Mouse (Mus musculus) activated CD4-positive, CD25-positive, alpha-beta regulatory T cell, adult 4 months (primary cell): ENCODE data around the gene Hnrnpl. TPM values are rescaled to one million over a fixed set of nuclear protein-coding genes. Genes with fewer than 3 reads are reported as not detected.
A peak's percentile ranks its signal among the peaks of the same experiment; 100 is the strongest.

Source experiments
- ATAC-seq: one replicate; pipeline ENCODE4 v1.8.0; 2017
- polyA plus RNA-seq, 2 experiments: library from polyadenylated mRNA; unstranded; fragments of 100-300 nt; shearing (Covaris generic); gene quantifications; one replicate each; pipeline ENCODE4 v1.2.1; 2017

Gene Hnrnpl
- polyA plus RNA-seq, 2 experiments from 2014 or later, result 153 to 344 TPM

DNA sequence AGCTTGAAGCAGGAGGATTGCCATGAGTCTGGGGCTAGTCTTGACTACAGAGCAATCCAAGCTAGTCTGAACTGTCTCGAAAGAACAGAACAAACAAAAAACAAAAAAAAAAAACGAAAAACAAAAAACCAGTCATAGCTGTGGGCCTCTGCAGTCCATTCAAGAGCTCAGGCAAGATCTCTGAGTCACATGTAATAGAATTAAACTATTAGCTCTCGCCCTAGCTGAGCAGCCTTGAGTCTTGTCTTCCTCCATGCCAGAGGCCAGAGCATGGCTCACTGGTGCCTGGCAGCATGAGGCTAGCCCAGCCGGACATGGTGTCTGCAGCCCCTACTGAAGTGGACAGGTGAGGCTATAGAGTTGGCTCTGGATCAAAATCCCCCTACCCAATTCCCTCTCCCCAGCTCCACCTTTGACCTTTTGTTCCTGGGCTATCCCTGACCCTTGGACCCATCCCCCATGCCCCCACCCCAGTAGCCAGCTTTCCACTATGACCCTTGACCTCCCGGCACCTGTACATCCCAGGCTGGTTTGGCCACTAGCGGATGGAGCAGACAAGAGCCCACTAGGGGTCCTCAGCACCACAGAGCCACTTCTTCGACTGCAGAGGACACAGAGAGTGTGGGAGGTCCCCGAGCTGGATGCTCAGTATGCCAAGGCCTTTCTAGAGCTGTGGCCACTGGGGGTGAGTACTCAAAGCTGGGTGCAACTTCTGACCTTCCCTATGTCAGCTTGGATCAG, 18.1 kb upstream of the Hnrnpl start:
- no peak for ATAC-seq

DNA sequence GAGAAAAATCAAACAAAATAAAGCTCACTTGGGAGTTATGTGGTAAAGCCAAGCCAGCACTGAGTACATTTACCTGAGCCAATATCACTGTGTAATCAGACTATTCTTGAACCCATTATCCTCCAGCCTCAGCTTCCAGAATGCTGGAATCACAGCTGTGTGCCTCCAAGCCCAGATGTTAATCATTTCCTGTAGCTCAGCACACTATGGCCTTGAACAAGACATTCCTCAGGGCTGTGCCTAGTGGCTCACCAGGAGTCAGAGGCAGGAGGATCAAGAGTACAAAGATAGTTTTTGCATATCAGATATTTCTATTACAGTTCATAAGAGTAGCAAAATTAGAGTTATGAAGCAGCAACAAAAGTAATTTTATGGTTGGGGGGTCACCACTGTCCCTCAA, 16.6 kb upstream of the Hnrnpl start:
- ATAC-seq, result no peak

DNA sequence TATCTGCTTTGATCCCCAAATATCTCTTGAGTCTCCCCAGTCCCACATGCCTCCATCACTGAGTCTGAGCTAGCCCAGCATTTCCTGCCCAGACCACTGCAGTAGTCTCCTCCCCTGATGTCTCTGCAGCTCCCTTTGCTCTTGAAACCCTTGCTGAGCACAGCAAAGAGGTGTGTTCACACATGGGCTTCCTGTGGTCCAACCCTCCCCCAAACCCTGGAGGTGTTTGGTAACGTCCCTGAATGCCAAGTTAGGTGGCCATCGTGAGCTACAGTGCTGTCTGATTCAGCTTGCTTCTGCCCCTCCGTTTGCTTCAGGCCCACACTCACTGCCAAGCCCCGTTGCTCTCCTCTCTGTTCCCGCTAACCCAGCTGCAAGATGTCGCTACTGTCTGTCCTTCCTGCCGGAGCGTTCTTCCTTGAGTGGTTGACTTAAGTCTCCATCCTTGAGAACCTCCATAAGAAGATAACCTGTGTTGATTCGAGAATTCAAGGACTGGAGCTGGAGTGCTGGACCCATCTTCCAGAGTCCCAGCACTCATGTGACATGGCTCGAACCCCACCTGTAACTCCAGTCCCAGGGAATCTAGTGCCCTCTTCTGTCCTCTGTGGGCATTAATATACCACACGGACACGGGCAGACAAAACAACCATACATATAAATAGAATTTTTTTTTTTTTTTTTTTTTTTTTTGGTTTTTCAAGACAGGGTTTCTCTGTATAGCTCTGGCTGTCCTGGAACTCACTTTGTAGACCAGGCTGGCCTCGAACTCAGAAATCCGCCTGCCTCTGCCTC, 15.8 kb upstream of the Hnrnpl start:
- ATAC-seq, result peak; percentile 77

DNA sequence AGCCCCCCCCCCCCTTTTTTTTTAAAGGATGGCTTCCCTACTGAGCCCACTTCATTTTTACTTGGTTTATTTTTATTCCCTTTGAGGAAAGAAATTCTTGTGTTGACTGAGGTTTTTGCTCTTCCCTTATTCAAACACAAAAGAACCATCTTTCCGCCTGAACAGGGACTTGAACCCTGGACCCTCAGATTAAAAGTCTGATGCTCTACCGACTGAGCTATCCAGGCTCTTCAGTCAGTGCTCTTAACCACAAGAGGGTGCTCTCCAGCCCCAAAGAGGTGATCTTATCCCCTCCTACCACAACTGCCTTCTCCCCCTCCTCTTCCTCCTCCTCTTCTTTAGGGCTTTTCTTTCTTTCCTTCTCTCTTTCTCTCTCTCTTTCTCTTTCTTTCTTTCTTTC, 14.5 kb upstream of the Hnrnpl start:
- no peak for ATAC-seq

DNA sequence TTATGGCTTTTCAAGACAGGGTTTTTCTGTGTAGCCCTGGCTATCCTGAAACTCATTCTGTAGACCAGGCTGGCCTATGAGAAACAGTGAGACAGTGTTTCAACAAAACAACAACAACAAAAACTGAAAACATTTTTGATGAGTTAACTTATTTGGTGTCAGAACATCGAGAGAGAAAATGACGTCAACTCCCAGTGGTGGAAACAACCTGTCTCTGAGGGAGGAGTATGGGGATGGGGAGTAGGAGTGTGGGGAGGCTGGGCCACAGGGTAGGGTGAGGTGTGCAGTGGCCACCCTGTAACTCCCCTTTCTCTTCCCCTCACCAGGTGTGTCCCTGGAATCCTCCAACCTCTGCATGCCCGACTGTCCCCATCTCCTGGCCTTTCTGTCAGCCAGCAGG, 13.8 kb upstream of the Hnrnpl start:
- no peak for ATAC-seq

DNA sequence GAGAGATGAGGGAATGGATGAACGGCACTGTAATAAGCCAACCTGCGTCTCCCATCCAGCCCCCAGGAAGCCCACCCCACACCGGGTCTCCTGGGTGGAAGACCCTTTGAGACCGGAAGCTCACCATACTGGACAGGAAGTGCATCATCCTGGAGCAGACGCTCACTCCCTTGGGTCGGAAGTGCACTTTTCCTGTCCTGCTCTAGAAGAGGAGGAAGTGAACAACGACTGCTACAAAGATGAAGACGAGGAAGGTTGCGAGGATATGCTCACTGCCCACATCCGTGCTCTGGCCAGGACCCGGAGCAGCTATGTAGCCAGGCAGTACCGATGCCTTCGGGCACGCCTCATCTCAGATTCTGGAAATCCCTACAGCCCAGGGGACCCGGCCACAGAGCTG, 12.5 kb upstream of the Hnrnpl start:
- ATAC-seq, result peak; percentile 8

DNA sequence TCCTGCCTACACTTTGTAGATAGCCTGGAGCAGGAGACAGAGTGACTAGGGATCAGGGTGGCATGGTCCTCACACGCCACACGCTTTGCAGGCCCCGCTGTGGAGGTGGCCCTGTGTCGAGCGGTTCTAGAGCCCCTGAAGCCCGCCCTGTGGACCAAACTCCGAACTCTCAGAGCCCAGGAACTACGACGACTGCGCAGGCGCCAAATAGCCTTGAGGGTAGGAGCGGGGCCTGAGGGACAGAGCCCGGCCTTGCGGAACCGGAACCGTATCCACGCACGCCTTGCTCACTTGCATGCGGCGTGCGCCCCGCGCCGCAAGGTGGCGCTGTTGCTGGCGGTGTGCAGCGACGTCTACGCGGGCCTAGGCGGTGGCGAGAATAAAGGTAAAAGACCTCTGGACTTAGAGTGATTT, 11.8 kb upstream of the Hnrnpl start:
- peak; percentile 21 for ATAC-seq

DNA sequence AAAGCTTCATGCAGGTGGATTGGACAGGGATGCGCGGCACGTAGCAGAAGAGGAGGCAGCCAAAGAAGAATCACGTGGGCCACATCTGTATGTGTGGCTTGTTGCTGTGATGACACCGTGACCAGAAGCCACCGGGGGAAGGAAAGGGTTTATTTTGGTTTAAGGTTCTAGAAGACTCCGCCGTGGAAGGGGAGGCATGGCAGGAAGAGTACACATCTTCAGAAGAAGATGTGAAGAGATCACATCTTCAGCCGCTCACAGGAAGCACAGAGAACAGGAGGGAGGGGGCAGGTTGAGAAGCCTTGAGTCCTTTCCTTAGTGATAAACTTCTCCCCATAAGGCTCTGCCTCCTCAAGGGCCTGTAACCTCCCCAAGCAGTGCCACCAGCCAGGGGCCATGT, 8.3 kb upstream of the Hnrnpl start:
- ATAC-seq, result peak; percentile 56

DNA sequence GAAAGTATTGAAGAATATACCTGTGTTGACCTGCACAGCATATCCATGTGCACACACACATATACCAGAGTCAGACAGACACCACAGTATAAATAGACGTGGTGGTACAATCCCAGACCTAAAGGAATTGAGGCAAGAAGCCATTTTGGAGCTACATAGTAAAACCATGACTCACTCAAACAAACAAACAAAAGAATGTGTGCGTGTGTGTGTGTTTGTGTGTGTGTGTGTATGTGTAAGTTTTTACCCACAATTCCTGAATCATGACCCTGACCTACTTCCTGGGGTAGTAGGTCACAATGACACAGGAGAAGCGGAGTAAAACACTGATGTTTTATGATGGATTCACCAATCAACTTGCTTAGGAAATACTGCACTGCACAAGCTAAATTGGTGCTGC, 6.9 kb upstream of the Hnrnpl start:
- ATAC-seq, result no peak

DNA sequence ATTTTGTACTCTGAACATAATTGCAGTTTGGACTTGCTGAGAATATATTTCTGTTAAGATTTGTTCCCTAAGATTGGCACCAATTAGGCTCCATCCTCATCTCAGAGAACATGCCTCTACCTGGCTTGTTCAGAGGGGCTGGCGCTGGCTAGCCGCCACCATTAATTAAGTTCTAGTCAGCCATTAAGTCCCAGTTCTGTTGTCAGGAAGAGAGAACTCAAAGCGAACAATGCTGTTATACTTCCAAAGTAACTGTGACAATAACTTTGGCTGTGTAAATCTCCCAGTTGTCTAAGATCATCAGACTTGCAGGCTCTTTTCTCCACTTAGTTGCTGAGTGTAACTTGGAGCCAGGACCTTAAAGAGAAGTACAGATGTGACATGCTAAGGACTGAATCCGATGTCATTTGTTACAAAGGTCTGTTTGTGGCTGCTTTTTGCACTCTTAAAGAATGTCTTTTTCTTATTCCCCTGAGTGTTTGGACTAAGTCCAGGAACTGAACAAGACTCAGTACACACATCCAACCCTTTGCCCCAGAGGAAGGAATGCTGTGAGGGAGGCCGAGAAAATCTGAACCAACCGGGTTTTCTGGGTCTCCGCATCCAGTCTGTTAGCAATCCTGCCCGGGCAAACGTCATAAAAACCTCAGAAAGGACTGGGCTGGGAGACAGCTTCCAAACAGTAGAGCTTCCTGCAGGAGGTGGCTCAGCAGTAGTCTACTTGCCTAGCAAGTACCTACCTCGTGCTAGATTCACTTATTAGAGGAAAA, 6.3 kb upstream of the Hnrnpl start:
- no peak for ATAC-seq

DNA sequence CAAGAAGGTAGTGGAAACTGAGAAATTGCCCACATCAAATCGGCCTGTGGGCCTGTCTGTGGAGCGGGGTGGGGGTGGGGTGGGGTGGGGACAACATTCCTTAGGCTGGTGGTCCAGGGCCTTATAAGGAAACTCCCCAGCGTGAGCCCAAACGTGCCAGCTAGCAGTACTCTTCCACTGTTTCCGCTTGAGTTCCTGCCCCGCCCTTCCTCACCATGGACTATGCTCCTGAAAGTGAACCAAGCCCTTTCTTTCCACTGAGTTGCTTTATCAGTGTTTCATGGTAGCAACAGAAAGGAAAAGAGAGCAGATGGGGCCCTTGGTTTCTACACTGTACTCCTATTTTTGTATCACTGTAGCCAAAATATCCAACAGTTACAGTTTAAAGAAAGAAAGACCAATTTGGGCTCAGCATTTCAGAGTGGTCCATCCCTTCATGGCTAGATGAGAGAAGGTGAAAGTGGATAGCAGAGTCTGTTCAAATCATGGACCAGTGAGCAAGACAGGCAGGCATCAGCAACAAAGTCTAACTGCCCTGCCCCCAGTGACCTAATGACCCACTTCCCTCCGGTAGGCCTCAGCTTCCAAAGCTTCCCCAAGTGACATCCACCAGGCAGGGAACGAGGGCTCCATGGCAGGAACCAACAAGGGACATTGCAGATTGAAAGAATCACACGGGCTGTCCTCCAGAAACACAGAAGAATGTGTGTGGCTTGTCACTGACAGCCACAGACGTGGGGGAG, 5.3 kb upstream of the Hnrnpl start:
- ATAC-seq, result no peak

DNA sequence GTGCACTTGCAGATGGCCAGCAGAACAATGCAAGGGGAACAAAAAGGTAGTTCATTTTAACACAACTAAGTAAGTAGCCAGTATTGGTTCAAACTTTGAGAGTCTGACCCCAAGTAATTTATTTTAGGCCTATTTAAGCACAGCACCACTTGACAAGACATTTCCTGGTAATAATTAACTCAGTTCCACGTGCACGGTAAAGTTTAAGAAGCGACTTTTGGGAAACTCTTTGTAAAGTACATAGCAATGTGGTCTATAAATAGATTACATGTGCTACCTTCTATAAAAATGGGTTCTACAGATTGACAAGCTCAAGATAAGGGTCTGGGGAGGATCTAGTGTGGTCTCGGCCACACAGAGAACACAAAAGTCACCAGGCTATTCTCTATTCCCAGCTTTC, 4.6 kb upstream of the Hnrnpl start:
- ATAC-seq, result no peak

DNA sequence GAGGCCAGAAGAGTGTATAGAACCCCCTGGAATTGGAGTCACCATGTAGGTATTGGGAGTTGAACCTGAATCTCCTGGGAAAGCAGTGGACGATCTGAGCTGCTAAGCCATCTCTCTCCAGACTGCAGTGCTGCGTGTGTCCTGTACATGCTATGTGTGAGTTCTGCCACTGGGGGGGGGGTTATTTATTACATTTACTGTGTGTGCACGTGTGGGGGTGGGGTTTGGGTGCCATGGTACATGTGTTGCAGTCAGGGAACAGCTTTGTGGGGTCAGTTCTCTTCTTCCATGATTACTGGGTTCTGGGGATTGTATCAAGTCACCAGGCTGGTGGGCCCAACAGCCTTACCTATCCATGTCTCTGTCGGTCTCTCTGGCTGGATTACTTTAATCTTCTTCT, 1.5 kb upstream of the Hnrnpl start:
- ATAC-seq, result no peak

DNA sequence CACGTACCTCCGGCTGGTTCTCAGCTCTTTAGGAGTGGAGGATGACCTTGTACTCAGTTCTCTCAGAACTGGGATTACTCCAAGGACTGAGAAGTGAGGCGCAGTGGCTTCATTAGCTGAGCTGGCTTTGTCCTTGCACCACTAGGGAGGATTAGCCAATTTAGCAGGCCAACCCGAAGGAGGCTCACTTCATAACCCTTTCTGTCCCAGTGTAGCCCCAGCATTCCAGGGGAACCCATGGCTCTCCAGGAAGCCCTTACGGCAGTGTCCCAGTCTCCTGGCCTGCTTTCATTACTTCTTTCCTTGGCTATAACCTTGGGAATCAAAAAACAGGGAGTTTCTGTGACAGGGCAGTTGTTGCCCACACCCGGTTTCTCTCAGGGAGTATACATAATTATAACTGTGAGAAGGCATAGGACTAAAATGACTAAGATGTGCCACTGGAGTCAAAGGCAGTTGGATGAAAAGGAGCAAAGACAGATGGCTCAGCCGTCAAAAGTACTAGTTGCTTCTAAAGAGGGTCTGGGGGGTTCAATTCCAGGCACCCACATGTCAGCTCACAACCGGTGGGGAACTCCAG, 610 bp upstream of the Hnrnpl start:
- no peak for ATAC-seq

DNA sequence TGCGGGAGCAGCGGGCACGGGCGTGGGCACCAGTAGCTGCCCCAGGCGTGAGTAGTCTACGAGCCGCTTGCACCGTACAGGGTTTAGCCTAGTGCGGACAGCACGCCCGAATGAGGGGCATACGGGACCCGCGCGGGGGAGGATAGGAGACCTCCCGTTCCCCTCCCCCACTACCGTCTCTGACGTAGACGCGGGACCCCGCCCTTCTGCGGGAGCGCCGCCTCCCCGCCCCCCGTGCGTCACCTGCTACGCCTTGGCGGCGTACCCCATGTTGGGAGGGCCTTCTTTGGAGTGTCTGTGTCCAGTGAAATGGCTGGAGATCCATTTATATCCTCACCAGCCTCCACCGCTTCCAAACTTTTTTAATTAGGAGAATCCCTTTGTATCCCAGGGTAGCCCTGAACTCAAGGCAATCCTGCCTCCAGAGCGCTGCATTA, 634 bp downstream of the Hnrnpl start:
- ATAC-seq, result peak; percentile 37

DNA sequence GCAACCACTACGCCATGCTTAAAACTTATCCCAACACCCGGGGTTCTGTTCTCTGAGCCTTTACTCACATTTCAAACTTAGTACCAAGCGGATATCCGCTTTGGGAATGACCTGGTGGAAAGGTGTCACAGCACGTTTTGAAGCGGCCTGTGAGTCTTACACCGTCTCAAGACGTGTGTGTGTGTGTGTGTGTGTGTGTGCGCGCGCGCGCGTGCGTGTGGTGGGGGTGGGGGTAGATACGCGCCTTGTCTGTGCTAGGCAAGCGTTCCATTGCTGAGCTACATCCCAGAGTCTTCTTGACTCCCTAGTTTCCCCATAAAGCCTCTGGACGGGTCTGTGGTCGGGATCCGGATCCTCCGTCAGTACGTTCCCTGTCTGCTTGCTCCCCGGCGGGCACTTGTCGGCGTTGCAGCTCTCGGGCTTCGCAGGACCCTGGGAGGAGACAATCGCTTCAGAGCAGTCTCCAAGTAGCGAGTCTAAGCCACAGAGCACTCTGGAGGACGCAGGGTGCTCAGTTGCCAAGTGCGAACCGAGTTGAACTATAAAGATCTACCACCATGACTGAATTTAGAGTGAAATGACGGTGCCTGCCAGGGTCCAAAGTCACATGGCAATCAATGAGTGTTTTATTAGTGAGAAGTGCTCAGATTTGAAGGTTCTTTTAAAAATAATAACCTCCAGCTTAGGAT, 1.2 kb downstream of the Hnrnpl start:
- peak; percentile 21 for ATAC-seq

DNA sequence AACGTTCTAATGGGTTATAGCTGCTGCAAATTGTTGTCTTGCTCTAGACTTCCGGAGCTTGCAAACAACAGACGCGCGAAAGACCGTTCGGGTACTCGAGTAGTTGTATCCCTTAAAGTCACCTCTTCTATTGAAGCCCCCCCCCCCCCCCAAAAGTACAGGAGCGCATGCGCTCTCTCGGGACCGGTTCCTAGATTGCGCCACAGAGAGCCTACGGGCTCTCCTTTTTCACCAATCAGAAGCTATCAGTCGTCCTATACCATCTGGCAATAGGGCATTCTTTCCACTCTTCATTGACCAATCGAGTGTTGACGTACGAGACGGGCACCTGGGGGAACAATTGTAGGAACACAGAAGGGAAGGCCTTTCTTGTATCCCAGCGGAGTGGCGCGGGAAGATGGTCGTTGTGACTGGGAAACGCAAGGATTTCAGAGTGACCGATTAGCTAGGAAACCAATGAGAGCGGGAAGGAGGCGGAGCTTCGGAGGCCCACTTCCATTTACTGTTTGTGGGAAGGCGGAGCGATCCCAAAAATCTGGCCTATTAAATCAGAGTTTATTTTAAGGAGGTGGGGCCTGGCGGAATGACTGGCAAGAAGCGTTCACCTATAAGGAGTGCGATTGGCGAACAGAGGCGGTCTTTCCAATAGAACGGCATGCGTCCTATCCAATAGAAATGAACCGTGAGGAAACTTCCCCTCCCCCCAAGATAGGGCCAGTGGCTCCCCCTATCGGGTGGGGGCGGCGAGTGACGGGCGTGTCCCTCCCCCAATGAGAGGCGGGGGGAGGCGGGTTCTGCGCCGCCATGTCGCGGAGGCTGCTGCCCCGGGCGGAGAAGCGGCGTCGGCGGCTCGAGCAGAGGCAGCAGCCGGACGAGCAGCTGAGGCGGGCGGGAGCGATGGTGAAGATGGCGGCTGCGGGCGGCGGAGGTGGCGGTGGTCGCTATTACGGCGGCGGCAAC, 2.0 kb downstream of the Hnrnpl start:
- ATAC-seq, result peak; percentile 73

DNA sequence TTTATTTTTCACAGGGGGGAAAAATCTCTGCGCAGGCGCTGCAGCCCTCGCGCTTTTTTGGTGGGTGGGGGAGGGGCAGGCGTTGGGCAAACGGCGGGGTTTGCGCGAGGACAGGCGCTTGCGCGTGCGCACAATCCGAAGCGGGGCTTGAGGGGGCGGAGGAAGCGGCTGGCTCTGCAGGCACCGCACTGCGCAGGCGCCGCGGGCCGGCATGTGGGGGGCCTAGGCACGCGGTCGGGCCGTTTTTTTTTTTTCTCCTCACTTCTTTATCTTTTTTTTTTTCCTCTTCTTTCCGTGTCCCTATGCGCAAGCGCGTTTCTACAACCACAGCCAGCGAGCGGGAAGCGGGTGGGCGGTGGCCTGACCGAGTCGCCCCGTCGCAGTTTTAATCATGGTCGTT, 2.9 kb downstream of the Hnrnpl start:
- no peak for ATAC-seq

DNA sequence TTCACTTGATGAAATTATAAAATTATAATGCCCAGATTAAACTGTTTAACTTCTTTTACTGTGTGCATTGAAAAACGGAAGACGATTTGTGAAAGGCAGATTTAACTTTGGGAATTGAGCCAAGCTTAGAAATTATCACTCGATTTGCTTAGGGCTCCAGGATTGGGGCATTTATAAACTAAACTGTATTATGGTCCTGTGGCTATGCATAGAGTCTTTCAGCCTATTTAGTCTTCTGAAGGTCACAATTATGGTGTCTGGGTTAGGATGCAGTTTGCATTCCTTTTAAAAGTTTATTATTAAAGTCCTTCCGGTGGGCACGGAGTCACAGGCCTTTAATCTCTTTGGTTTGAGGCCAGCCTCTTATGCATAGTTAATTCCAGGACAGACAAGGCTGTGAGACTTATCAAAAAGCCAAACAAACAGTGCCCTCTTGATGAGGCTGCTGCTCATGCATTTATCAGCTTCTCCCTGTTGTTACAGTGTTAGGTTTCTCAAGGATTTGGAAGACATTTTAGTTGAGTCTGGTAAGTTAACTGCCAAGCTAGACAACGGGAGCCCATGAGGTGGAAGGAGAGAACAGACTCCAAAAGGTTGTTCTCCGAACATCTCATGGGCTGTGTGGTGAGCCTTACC, 3.4 kb downstream of the Hnrnpl start:
- ATAC-seq, result no peak

DNA sequence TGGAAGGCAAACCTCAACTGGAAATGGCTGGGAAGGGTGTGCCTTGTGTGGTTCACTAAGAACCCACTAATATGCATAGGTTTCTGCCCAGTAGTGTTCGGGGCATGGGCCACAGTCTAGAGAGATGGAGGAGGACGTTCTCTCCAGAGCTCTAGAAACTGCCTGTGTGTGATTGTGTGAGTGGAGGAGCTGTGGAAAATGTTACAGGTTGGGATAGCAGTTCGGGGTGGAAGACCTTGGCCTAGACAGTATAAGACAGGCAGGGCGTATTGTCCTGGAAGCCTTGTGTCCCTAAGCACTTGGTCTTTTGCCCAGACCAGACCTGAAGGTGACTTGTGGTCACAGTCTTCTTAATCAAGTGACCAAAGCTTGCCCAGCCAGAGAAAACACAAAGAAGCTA, 4.1 kb downstream of the Hnrnpl start:
- no peak for ATAC-seq
